Mouse (Mus musculus) hematopoietic multipotent progenitor cell, adult 10-12 weeks (in vitro differentiated cells): ENCODE results near the gene Gm10696. TPM values are rescaled to one million over a fixed set of nuclear protein-coding genes. Genes with fewer than 3 reads are reported as not detected.

Source experiments
- polyA plus RNA-seq: library from polyadenylated mRNA; stranded (reverse); fragments of >175 nt; gene quantifications from 2 replicates; pipeline ENCODE4 v1.2.3, GENCODE M21; 2012; ENCODE audit warnings: low replicate concordance

Gm10696 gene
- polyA plus RNA-seq: not detected in 2 replicates

GRCm38 (mm10) chr3:94178093-94178492, at the start of gene Gm10696:
TSS of gene Gm10696 (minus strand) at chr3:94178193.

GRCm38 (mm10) chr3:94196414-94196813, 18.4 kb upstream of the Gm10696 start, which contains the start of gene Gm5286:
TSS of gene Gm5286 (plus strand) at chr3:94196714.

Other genes starting within 250 kb of the Gm10696 start
- gene Gm9117, start 234.7 kb downstream of the Gm10696 start, polyA plus RNA-seq: not detected in 2 replicates
- gene Tdpoz5, start 216.9 kb downstream of the Gm10696 start, polyA plus RNA-seq: not detected in 2 replicates
- gene Gm9125, start 123.3 kb downstream of the Gm10696 start, polyA plus RNA-seq: not detected in 2 replicates
- gene Gm10697, start 105.5 kb downstream of the Gm10696 start, polyA plus RNA-seq: not detected in 2 replicates
- gene Gm5286, start 18.5 kb upstream of the Gm10696 start, polyA plus RNA-seq: not detected in 2 replicates
- gene Gm4778, start 85.8 kb upstream of the Gm10696 start, polyA plus RNA-seq: not detected in 2 replicates
- 0.86 and 1.4 TPM in 2 replicates for gene Them4, start 131.9 kb upstream of the Gm10696 start, polyA plus RNA-seq
- gene Them5, start 163.9 kb upstream of the Gm10696 start, polyA plus RNA-seq: not detected in 2 replicates
- gene C2cd4d, start 184.2 kb upstream of the Gm10696 start, polyA plus RNA-seq: not detected in 2 replicates
- gene Rorc, start 194.6 kb upstream of the Gm10696 start, polyA plus RNA-seq: 0.68 and 0.74 TPM in 2 replicates
- gene Lingo4, start 220.3 kb upstream of the Gm10696 start, polyA plus RNA-seq: 0.57 and 0.94 TPM in 2 replicates
- gene Tdrkh, start 235.1 kb upstream of the Gm10696 start, polyA plus RNA-seq: 2.0 and 2.3 TPM in 2 replicates